Mouse (Mus musculus) granulocyte monocyte progenitor cell, adult 5-6 weeks (primary cell): ENCODE data around the gene Ano6. TPM values are rescaled to one million over a fixed set of nuclear protein-coding genes. Genes with fewer than 3 reads are reported as not detected.

ENCODE experiments used
- ATAC-seq: replicated peaks from 2 replicates; pipeline ENCODE4 v1.8.0; 2016; ENCODE audit warnings: mild to moderate bottlenecking, moderate TSS enrichment, inconsistent platforms; ENCODE audit not compliant: poor library complexity, severe bottlenecking
- total RNA-seq, 2 experiments: library from RNA; stranded (forward) in 1 of 2; stranded (reverse) in 1 of 2; fragments of 200-712, 200-1000 nt in 1 of 2; fragments of >200 nt in 1 of 2; fragmentation: Nextera tagmentation in 1 of 2; gene quantifications; 2 replicates each; pipeline ENCODE4 v1.2.3; 2014 to 2017

The Ano6 gene
- total RNA-seq, 2 experiments from 2014 or later: 25.3 to 28.7 TPM

GRCm38 (mm10) chr15:95849513-95850411 is 59.1 kb downstream of the Ano6 start:
- ATAC-seq: peak; percentile 55

GRCm38 (mm10) chr15:95850546-95850945 is 59.9 kb downstream of the Ano6 start:
- ATAC-seq: peak; percentile 92

GRCm38 (mm10) chr15:95855051-95855844 is 64.6 kb downstream of the Ano6 start:
- no peak for ATAC-seq

- ATAC-seq: no peak
These were observed 65.3 kb downstream of the Ano6 start for GRCm38 (mm10) chr15:95855953-95856352.

GRCm38 (mm10) chr15:95856684-95857595 is 66.3 kb downstream of the Ano6 start:
- ATAC-seq: no peak

GRCm38 (mm10) chr15:95858876-95859655 is 68.4 kb downstream of the Ano6 start:
- no peak for ATAC-seq

- no peak for ATAC-seq
These were observed 73.4 kb downstream of the Ano6 start for GRCm38 (mm10) chr15:95863865-95864660.

GRCm38 (mm10) chr15:95865311-95866100 is 74.9 kb downstream of the Ano6 start:
- ATAC-seq: no peak

GRCm38 (mm10) chr15:95868172-95868571 is 77.5 kb downstream of the Ano6 start:
- no peak for ATAC-seq

GRCm38 (mm10) chr15:95869611-95870010 is 79.0 kb downstream of the Ano6 start:
- ATAC-seq: no peak

- no peak for ATAC-seq
These were observed 81.0 kb downstream of the Ano6 start for GRCm38 (mm10) chr15:95871631-95872030.

- no peak for ATAC-seq
These were observed 81.8 kb downstream of the Ano6 start for GRCm38 (mm10) chr15:95872447-95872846.

GRCm38 (mm10) chr15:95873276-95873675 is 82.6 kb downstream of the Ano6 start:
- ATAC-seq: peak; percentile 29; the same call in 1 of the 2 replicates

- no peak for ATAC-seq
These were observed 83.6 kb downstream of the Ano6 start for GRCm38 (mm10) chr15:95874216-95874615.

- no peak for ATAC-seq
These were observed 84.1 kb downstream of the Ano6 start for GRCm38 (mm10) chr15:95874726-95875125.

- ATAC-seq: peak; percentile 45
These were observed 85.3 kb downstream of the Ano6 start for GRCm38 (mm10) chr15:95875898-95876297.

- peak; percentile 28; the same call in 1 of the 2 replicates for ATAC-seq
These were observed 90.0 kb downstream of the Ano6 start for GRCm38 (mm10) chr15:95880616-95881151.
